Mouse (Mus musculus) myocyte (in vitro differentiated cells): ENCODE results near the gene Smg6. TPM values are rescaled to one million over a fixed set of nuclear protein-coding genes. Genes with fewer than 3 reads are reported as not detected.

Experiments used
- H3K27me3 ChIP-seq: one replicate; pipeline ENCODE4 v1.6.1; 2011; ENCODE audit not compliant: control insufficient read depth, insufficient read depth, insufficient read length
- H3K36me3 ChIP-seq: one replicate; pipeline ENCODE4 v1.6.1; 2011; ENCODE audit not compliant: control insufficient read depth, insufficient read depth
- H3K4me2 ChIP-seq: one replicate; pipeline ENCODE4 v1.6.1; 2011; ENCODE audit warnings: low read depth, control low read depth
- H3K4me3 ChIP-seq: one replicate; pipeline ENCODE4 v1.5.1; 2011; ENCODE audit warnings: mild to moderate bottlenecking, control low read depth, moderate library complexity
- H3K79me2 ChIP-seq: one replicate; pipeline ENCODE4 v1.6.1; 2011; ENCODE audit not compliant: control insufficient read depth, insufficient read depth
- H3ac ChIP-seq: one replicate; pipeline ENCODE4 v1.6.1; 2011; ENCODE audit not compliant: control insufficient read depth, insufficient read length
- CEBPB ChIP-seq: IDR thresholded peaks from 2 replicates; pipeline ENCODE4 v1.6.1; 2011; ENCODE audit warnings: mild to moderate bottlenecking, moderate library complexity; ENCODE audit not compliant: poor library complexity, insufficient read depth, severe bottlenecking
- E2F4 ChIP-seq: IDR thresholded peaks from one replicate; pipeline ENCODE4 v1.6.1; 2011; ENCODE audit warnings: mild to moderate bottlenecking, control low read depth, moderate library complexity; ENCODE audit not compliant: insufficient read depth
- MAX ChIP-seq: IDR thresholded peaks from one replicate; pipeline ENCODE4 v1.6.1; 2011; ENCODE audit warnings: low read depth, mild to moderate bottlenecking, control low read depth
- MYOD1 ChIP-seq, 3 experiments: IDR thresholded peaks; one replicate each; pipeline ENCODE4 v1.6.1; 2011; ENCODE audit warnings: control low read depth in 2 of 3, low read depth in 2 of 3, mild to moderate bottlenecking in 2 of 3, moderate library complexity in 1 of 3; ENCODE audit not compliant: insufficient read length in 2 of 3, control insufficient read depth in 1 of 3
- MYOG ChIP-seq, 3 experiments: IDR thresholded peaks; one replicate each; pipeline ENCODE4 v1.6.1; 2011; ENCODE audit warnings: control low read depth in 2 of 3, low read depth in 2 of 3, mild to moderate bottlenecking in 2 of 3; ENCODE audit not compliant: insufficient read length in 2 of 3, control insufficient read depth in 1 of 3, insufficient read depth in 1 of 3
- POLR2A ChIP-seq: IDR thresholded peaks from one replicate; pipeline ENCODE4 v1.6.1; 2011; ENCODE audit warnings: low read depth, mild to moderate bottlenecking, control low read depth, moderate library complexity; ENCODE audit not compliant: insufficient read length
- POLR2AphosphoS2 ChIP-seq: IDR thresholded peaks from one replicate; pipeline ENCODE4 v1.6.1; 2011; ENCODE audit warnings: low read depth, control low read depth; ENCODE audit not compliant: insufficient read length
- REST ChIP-seq: IDR thresholded peaks from one replicate; pipeline ENCODE4 v1.6.1; 2011; ENCODE audit warnings: mild to moderate bottlenecking, control low read depth, moderate library complexity; ENCODE audit not compliant: insufficient read depth, insufficient read length
- SRF ChIP-seq: IDR thresholded peaks from one replicate; pipeline ENCODE4 v1.6.1; 2011; ENCODE audit warnings: low read depth; ENCODE audit not compliant: control insufficient read depth, insufficient read length
- TCF12 ChIP-seq: IDR thresholded peaks from one replicate; pipeline ENCODE4 v1.6.1; 2011; ENCODE audit warnings: mild to moderate bottlenecking, control low read depth; ENCODE audit not compliant: poor library complexity, insufficient read depth, severe bottlenecking
- TCF3 ChIP-seq: IDR thresholded peaks from one replicate; pipeline ENCODE4 v1.6.1; 2011; ENCODE audit warnings: low read depth, control low read depth; ENCODE audit not compliant: insufficient read length
- USF1 ChIP-seq: IDR thresholded peaks from one replicate; pipeline ENCODE4 v1.6.1; 2011; ENCODE audit warnings: low read depth, mild to moderate bottlenecking, control low read depth, moderate library complexity
- polyA plus RNA-seq: library from polyadenylated mRNA; unstranded; fragments of >200 nt; fragmentation: generic; extraction: Trizol; gene quantifications from one replicate; pipeline ENCODE4 v1.2.1, GENCODE M21; 2012; ENCODE audit warnings: missing spikeins

Smg6 gene
- polyA plus RNA-seq, 1 experiment: 14.7 TPM

- Histone ChIP-seq H3K79me2 (no peaks in the 10 kb centered on the region), H3K4me2 (no peak overlapping the region), H3K36me3 (peaks cover 5% of the 10 kb centered on the region), H3ac (no peak overlapping the region), H3K4me3 (no peak overlapping the region), H3K27me3 (no peaks in the 10 kb centered on the region)
- no peak for TF ChIP-seq TCF3
- TF ChIP-seq MYOG (IDR thresholded peaks at IDR 0.05; ENCODE audit: control insufficient read depth in 1 of 3, insufficient read depth in 1 of 3, insufficient read length in 2 of 3, low read depth in 2 of 3): no peak
- TF ChIP-seq MAX: no peak
Measured at GRCm38 (mm10) chr11:75155985-75156384, 230.4 kb downstream of the Smg6 start.

DNA sequence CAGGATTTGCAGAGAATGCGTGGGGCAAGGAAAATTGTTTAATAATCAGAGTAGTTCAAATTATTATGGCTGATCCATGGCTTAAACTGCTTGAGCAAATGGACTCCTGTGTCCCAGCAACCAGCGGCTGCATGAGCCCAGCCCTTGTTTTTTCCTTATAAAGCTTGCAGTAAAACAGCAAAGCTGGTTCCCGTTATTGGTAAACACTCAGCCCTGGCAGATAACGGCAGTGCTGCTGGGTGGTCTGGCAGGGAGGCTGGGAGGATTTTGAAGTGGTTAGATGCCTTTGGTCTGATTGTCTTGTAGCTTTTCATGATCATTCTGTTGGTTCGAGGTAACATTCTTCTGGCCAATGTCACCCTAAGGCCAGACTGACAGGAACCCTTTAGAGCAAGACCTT lies 230.8 kb downstream of the Smg6 start:
- no peak overlapping the region for H3K4me2 ChIP-seq
- no peak overlapping the region for H3ac ChIP-seq
- H3K4me3 ChIP-seq: no peak overlapping the region
- no peak for TF ChIP-seq POLR2AphosphoS2
- no peak for TF ChIP-seq MYOD1 (IDR thresholded peaks at IDR 0.05; ENCODE audit: control insufficient read depth in 1 of 3, insufficient read length in 2 of 3, low read depth in 2 of 3)
- no peak for TF ChIP-seq MAX
- TF ChIP-seq POLR2A: no peak
- TF ChIP-seq SRF: no peak
- TF ChIP-seq TCF12: no peak
- TF ChIP-seq CEBPB: no peak
- no peak for TF ChIP-seq USF1
- TF ChIP-seq REST: no peak
- no peaks in the 10 kb centered on the region for H3K27me3 ChIP-seq
- no peaks in the 10 kb centered on the region for H3K79me2 ChIP-seq
- H3K36me3 ChIP-seq: peaks cover under 1% of the 10 kb centered on the region

DNA sequence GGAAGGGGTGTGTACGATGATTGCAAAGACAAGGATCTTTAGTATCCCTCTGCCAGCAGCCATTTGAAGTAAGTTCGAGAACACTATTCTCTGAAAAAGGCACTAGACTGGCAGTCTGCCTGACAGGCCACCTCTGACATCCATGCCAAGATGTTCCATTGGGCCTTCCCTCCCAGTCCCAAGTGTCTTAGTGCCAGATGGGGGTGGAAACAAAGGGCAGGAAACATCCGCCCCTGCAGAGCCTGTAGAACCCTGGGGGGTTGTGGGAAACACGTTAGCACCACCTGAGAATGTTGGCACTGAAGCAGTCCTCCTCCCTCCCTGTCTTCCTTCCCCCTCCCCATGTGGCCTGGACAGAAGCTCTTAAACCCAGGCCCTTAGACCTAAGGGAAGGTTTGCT lies 231.4 kb downstream of the Smg6 start:
- no peaks in the 10 kb centered on the region for H3K36me3 ChIP-seq
- H3K4me2 ChIP-seq: no peak overlapping the region
- no peak overlapping the region for H3ac ChIP-seq
- no peaks in the 10 kb centered on the region for H3K79me2 ChIP-seq
- H3K27me3 ChIP-seq: no peaks in the 10 kb centered on the region
- no peak overlapping the region for H3K4me3 ChIP-seq
- TF ChIP-seq E2F4 (no peak), USF1 (no peak), MYOG (IDR thresholded peaks at IDR 0.05; ENCODE audit: control insufficient read depth in 1 of 3, insufficient read depth in 1 of 3, insufficient read length in 2 of 3, low read depth in 2 of 3) (no peak), TCF3 (no peak), REST (no peak), MAX (no peak), TCF12 (no peak), CEBPB (no peak), SRF (no peak), POLR2A (no peak)

DNA sequence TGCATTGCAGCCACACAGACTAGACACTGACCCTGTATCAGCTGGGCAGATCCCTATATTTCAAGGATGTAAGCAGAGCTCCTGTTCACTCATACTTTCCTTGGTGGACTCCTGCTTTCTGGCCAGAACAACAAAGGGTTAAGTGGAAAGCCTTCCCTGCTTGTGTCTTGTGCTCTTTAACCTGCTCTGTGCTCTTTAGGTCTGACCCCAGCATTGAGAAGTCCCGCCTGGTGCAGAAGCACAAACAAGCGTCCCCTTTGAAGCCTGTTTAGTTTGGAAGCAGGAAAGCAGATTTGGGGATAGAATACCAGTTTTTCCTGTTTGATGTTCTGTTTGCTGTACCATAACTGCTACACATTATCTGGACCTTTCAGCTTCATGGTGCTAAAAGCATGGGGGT lies 232.3 kb downstream of the Smg6 start:
- no peaks in the 10 kb centered on the region for H3K79me2 ChIP-seq
- no peak overlapping the region for H3K4me2 ChIP-seq
- no peak overlapping the region for H3K4me3 ChIP-seq
- no peak overlapping the region for H3ac ChIP-seq
- no peaks in the 10 kb centered on the region for H3K27me3 ChIP-seq
- no peaks in the 10 kb centered on the region for H3K36me3 ChIP-seq
- no peak for TF ChIP-seq MAX

GRCm38 (mm10) chr11:75158432-75158831 lies 232.8 kb downstream of the Smg6 start:
- Histone ChIP-seq H3K36me3 (no peaks in the 10 kb centered on the region), H3K79me2 (no peaks in the 10 kb centered on the region), H3ac (no peak overlapping the region)

DNA sequence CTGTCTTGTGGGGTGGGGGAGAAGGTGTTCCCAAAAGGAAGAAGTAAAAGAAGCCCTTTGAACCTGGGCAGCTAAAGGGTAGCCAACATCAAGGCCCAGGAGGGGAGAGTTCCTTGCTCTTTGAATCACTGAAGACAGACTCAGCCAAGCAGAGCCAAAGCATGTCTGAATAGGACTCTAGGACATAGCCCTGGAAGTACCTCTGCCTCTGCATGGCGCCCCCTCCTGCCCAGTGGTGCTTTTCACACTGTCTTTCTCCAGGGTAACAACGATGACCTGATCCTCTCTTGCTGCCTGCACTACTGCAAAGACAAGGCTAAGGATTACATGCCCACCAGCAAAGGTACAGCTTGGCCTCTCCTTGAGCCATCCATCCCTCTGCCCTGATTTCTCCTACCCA lies 233.9 kb downstream of the Smg6 start:
- Histone ChIP-seq H3ac (no peak overlapping the region), H3K27me3 (no peaks in the 10 kb centered on the region), H3K79me2 (no peaks in the 10 kb centered on the region), H3K4me2 (no peak overlapping the region), H3K4me3 (no peak overlapping the region), H3K36me3 (no peaks in the 10 kb centered on the region)
- TF ChIP-seq CEBPB (no peak), MAX (no peak), SRF (no peak), POLR2A (no peak), MYOG (IDR thresholded peaks at IDR 0.05; ENCODE audit: control insufficient read depth in 1 of 3, insufficient read depth in 1 of 3, insufficient read length in 2 of 3, low read depth in 2 of 3) (no peak), MYOD1 (IDR thresholded peaks at IDR 0.05; ENCODE audit: control insufficient read depth in 1 of 3, insufficient read length in 2 of 3, low read depth in 2 of 3) (no peak), TCF12 (no peak), POLR2AphosphoS2 (no peak), REST (no peak), USF1 (no peak), TCF3 (no peak), E2F4 (no peak)

More at GRCm38 (mm10) chr11:75158432-75158831, 232.8 kb downstream of the Smg6 start:
- Histone ChIP-seq H3K4me3 (no peak overlapping the region), H3K4me2 (no peak overlapping the region), H3K27me3 (no peaks in the 10 kb centered on the region)
- no peak for TF ChIP-seq MYOG (IDR thresholded peaks at IDR 0.05; ENCODE audit: control insufficient read depth in 1 of 3, insufficient read depth in 1 of 3, insufficient read length in 2 of 3, low read depth in 2 of 3)
- no peak for TF ChIP-seq CEBPB
- no peak for TF ChIP-seq SRF
- no peak for TF ChIP-seq E2F4
- no peak for TF ChIP-seq POLR2AphosphoS2
- TF ChIP-seq REST: no peak
- no peak for TF ChIP-seq POLR2A
- no peak for TF ChIP-seq MYOD1 (IDR thresholded peaks at IDR 0.05; ENCODE audit: control insufficient read depth in 1 of 3, insufficient read length in 2 of 3, low read depth in 2 of 3)
- TF ChIP-seq USF1: no peak
- no peak for TF ChIP-seq MAX
- no peak for TF ChIP-seq TCF12
- TF ChIP-seq TCF3: no peak
